Mouse (Mus musculus) thymus, adult 18-20 months (tissue): ENCODE measurements around the gene Edil3.

Source experiments
- DNase-seq, 2 experiments: peaks; one replicate each; pipeline ENCODE4 v3.0.0; 2022; ENCODE audit warnings: mixed read lengths in 2 of 2

The Edil3 gene

DNA sequence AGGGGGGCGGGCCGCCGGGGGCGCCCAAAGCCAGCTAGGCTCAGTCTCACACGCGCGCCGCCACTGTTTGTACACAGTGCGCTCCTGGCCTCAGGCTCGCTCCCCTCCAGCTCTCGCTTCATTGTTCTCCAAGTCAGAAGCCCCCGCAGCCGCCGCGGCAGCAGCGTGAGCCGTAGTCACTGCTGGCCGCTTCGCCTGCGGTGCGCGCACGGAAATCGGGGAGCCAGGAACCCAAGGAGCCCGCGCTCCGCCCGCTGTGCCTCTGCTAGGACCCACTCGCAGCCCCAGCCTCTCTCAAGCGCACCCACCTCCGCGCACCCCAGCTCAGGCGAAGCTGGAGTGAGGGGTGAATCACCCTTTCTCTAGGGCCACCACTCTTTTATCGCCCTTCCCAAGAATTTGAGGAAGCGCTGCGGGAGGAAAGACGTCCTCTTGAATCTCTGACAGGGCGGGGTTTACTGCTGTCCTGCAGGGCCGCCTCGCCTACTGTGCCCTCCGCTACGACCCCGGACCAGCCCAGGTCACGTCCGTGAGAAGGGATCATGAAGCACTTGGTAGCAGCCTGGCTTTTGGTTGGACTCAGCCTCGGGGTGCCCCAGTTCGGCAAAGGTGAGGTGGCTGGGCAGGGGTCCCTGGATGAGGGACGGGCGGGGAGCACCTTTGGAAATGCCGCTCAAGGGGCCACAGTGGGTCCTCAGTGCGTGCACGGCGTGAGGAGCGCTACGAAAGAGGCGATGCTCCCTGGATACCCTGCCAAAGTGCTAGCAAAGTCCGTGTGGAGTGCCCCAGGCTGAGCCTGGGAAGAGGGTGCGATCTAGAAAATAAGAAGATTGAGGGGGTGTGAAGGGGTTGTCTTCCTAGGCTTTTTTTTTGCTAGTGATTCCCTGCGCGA is at the start of gene Edil3:
TSS of gene Edil3 (plus strand) at position 33 of the 892 bp plus-strand sequence.
- DNase-seq: no peak

DNA sequence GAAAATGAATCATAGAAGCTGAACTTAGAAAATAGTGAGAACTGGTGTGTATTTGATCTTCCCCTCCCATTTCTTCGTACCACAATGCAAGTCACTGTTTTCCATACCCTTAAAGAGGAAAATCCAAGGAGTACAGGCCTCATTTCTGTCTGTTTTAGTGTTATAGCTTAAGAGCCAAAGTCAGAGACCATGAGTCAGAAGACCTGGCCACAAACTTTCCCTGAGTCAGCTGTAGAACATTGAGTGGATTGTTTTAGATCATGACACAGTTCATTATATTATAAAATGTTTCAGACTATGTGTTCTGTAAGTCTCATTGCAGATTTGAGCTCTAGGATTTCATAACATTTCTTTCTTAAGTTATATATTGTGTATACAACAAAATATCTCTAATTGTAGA is 22.1 kb upstream of the Edil3 start:
- DNase-seq: no peak

DNA sequence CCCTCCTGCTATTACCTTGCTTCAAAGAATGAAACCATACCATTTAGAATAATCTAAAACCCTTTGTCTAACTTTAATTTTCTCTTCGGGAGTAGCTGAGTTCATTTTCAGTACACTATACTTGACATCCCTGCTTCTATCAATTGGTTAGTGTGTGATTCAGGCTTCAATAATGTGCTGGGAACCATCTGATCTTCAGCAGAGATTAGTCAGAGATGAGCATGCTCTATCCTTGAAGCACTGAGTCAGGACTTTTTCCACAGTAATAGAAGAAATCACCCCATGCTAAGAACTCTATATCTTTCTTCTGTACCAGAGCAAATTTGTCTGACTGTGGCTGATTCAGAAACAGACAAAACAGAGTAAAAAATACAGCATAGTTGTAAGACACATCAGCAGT is 20.3 kb upstream of the Edil3 start:
- DNase-seq: no peak

DNA sequence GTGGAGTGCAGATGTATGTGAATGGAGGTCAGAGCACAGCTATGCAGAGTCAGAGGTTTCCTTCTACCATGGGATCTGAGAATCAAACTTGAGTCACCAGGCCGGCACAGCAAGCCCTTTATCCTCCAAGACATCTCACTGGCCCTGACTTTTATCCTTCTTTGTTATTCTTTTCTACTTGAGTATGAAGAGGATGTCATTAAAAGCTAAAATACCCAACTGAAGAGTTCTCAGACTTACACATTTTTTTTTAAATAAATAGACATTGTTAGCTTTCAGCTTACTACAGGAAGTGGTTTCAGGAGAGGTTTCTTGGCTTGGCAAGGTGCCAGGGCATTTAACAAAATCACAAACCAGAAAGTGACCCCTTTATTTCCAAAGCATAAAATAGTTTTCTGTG is 15.4 kb upstream of the Edil3 start:
- no peak for DNase-seq

DNA sequence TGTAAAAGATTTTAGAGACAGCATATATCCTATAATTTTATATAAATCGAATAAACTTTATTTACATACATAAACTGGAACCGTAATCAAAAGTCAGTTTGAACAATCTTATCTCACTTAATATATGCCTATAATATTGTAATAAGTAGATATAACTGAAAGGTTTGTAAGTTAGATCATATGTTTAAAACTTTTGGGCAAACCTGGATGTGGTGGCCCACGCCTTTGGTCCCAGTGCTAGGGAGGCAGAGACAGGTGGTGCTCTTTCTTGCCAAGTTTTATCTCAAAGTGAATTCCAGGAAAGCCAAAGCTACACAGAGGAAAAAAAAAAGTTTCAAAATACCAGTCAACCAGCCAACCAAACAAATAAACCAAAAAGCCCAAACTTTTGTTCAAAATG is 15.0 kb upstream of the Edil3 start:
- DNase-seq: no peak

DNA sequence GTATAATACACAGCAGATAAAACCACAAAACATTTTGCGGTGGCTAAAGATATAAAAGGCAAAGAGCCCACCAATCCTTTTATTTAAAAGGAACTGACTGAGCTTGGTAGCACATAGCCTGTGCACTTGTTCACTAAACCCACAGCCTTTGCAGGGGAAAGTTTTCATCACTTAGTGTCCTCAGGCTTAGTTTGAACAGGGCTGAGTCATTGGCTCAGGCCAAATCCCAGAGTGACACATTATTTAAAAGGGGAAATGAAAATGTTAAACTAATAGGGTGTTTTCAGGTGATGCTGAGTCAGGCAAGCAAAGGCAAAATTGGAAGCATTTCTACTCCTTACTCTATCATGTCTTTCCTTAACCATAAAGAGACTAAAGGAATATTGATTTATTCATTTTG is 11.2 kb upstream of the Edil3 start:
- no peak for DNase-seq

DNA sequence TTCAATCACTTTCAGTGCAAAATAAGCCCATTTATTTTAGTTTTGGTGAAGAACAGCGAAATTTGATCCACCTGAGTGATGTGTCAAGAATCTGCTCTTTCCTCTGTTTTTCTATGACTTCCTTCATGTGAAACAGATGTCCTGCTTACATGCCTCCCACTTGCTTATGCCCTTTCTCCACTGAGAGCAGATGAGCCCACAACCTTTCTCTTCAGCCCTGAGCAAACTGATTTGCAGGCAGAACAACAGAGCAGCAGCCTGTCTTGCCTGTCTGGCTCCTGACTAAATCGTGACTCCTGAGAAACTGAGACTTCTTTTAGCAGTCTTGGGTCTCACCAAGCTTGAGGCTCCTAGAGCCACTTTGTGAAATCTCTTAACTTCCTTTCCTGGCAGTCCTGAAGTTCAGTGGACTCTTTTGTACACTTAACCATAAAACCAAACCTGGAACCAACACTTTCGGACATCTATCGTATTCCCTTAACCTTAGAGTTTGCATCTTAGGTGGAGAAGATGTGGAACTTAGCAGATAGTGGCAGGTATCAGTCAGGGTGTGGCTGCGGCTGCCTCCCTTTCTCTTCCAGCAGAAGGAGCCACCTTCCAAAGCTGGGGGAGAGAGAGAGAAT is 475 bp upstream of the Edil3 start:
- DNase-seq: no peak

DNA sequence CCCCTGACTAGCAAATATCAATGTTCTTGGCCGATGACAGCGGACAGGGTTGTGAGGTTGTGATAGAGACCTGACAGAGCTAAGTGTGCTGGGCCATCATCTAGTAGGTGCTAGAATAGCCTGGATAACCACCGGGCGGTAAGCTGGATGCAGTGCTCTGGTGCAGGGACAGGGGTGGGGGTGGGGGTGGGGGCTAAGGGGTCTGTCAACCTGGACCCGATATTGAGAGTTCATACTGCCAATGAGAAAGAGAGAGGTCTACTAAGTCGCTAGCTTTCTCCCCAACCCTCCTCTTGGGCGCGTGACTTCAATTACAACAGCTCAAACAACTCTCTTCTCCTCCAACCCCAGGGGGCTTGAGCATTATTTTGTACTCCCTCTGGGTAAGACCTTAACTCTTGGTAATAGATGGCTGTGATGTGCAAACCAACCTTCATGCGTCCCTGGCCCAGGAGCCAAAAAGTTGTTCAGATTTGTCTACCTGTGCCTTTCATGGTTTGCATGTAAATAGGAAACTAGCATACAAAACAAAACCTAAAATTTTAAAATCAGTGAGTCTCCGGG is 1.1 kb downstream of the Edil3 start:
- no peak for DNase-seq

DNA sequence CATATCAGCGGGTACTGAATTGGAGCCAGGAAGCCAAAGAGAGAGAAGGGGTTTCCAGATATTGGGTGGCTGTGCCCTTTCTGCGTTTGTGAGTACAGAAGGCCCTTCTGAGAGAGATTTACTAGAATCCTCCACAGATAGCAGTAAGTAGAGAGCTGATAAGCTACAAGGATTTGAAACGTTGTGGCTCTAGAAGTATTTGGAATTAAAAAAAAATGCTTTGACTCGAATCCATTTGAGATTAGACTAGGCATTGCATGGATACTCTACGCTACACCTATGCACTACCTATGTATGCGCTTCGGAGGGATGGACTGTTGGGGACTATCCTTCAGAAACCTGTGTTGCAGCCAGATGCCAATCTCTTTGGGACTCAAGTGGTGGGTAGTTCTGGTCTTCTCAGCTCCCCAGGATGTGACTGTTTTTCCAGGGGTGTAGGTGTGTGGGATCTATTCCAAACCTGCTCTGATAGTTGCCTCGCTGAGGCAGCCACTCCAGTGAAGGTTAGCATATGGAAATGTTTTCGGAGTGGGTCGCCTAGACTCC is 1.8 kb downstream of the Edil3 start:
- DNase-seq: no peak

DNA sequence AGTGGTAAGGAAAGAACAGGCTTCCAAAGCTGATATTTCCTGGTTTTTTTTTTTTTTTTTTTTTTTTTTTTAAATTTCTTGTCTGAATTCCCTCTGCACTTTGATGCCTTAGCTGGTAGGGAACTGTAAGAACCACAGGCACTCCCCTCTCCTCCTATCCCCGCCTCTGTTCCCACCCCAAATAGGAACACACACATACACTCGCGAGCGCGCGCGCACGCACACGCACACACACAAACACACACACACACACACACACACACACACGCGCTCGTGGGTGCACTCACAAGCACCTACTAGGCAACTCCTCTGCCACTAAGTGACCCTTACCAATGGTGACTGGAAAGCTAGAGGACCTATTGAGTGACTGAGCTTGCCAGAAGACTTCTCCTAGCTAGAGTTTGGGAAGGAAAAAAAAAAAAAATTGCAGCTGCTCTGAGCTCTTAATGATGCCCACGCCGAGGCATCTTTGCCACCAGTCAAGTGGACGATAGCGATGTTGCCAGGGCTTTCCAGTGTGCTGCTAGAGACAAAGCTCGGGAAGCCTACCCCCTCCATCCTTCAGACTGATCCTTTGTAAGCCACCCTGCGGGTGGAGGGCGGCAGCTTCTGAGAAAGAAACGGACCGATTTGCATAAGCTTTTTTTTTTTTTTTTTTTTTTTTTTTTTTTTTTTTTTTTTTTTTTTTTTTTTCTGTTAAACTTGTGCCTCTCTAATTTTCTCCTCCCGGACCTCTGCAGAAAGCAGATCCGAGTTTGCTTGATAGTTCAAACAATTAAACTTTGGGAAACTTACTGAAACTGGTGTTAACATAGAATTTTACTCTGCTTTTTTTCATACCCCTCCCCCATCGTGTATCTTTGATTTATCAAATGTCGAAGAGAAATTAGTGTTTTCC is 2.5 kb downstream of the Edil3 start:
- DNase-seq: no peak

DNA sequence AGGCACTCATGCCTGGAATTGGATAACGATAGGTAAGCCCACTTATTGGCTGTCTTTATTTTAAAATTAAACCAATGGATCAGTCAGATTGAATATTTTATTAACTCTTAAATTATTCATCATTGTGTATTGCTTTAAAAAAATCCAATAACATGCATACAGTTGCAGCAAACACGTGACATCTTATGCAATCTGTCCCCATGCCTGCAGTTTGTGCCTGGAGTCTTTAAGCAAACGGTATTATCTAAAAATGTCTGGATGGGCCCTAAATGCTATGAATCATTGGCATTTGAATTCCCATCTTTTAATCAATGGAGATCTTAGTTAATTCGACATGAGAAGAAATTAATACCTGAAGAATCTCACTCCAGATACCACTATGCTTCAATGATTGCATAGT is 3.2 kb downstream of the Edil3 start:
- no peak for DNase-seq

DNA sequence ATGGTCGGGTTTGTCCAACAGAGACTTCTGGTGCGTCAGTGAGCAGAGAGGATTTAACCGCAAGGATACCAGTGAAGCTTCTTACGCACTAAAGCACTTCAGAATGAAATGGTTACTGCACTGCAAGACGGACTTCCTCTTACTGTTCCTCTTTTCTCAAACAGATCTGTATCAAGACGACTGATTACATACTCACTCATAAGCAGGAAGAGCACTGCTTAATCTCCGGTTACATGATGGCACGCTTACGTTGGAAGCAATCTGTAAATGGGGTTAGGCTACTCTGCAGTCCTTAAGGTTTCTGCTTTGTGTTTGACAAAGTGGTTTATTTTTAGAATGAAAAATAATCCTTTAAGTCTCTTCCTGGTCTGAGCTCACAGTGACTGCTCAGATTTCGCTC is 7.1 kb downstream of the Edil3 start:
- DNase-seq: no peak

DNA sequence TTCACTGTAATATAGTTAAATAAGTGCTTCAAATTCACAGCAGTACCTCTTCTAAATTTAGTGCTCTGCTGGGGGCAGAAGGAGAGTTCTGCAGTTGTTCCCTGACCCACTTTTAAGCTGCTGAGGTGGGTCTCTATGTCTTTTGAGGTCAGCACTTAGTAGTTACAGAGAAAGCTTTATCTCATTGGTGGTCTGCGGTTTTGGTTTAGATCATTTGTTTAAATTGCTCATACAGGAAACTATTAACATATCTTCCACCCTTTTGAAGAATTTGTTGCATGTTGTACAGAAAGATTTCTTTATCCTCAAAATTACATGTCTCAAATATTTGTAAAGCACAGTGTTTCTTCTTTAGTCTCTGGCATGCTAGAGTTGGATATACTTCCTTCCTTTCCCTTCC is 12.5 kb downstream of the Edil3 start:
- no peak for DNase-seq

DNA sequence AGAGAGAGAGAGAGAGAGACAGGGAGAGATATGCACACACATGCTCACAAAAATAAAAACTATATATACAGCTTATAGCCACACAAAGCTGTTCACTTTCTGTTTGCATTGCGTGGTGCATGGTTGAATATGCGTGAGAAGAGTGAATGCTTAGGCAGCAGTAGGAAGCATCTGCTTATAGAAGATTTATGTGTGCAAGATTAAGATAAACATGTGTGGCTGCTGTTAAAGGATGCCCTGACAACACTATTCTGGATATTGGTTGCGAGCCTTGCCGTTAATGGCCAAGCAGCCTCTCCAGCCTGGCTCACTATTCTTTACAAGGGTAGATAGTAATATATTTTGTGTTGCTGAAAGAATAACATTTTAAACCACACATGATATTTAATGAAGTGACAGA is 28.5 kb downstream of the Edil3 start:
- no peak for DNase-seq

DNA sequence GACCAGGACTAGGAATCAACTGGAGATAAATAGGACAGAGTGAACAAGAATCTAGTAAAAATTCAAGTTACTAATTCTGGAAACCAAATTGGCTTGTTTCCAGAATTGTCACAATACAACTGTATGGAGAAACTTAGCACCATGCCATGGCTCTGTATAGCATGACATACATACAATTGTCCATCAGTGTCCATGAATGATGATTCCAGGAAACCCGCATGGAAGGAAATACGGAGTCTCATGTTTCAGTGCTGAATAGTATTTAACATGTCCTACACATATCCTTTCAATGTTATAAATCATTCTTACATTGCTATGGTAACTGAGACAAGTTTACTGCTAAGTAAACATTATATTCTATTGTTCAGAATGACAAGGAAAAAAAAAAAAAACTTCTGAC is 58.7 kb downstream of the Edil3 start:
- DNase-seq: no peak

DNA sequence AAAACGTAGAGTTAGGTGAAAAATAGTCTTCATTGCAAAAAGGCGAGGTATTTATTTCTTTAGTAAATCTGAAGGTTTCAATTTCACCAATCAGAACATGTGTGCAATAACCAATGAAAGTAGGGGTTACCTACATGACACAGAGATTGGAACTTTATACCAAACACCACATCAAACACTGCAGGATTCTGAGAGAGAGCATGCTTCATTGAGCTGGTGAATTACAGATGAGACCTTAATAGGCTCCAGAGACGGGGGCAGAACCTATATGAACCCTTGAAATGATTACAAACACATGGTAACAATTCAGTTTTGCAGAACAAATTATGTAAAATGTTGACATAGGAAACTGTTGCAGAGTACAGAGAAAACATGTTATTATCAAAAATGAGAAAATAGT is 69.5 kb downstream of the Edil3 start:
- DNase-seq: no peak

DNA sequence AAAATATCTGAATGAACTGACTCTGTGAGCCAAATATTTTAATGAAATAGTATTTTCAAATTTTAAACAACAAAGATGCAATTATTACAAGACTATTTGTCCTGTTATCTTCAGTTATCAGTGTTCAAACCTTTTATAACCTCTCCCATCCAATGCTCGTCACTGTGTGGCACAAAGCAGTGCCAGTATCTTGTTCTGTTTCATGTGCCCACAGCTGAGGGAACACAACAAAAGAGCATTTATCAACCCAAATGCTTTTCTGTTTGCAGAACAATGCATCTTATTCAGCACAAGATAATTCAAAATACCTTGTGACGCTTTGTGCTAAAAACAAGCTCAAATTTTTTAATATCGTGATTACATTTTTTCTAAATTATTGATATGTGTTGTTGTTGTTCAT is 78.8 kb downstream of the Edil3 start:
- no peak for DNase-seq

DNA sequence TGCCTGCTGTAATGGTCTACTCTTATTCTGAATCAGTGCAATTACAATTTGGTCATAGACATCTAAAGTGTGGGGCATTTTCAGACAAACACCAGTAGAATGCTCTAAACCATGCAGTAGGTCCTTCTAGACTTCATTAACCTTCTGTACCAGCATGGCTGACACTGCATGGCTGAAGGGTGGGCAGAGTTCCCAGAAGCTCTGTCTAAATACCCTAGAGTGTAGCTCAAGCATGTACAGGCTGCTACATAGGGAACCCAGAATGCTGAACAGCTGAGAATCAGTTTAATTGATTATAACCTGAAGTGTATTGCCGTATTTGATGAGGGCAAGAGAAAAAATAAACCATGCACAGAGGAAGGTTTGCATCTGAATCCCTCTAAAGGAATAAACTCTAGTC is 86.1 kb downstream of the Edil3 start:
- DNase-seq: no peak

DNA sequence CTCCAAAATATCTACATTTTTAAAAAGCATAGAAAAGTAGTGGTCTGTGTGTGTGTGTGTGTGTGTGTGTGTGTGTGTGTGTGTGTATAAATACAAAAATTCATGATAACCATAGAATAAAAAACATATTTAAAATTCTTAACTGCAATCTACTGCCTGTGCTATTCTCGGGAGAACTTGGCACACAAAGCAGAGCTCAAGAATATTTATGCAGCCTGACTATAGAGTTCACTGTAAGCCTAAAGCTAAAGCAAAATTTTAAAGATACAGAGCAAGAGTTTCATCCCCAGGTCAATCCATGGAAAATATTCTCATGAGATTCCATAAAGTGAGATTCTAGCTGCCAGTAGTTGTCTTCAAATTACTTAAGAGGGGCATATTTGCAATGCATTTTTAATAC is 86.9 kb downstream of the Edil3 start:
- DNase-seq: no peak

DNA sequence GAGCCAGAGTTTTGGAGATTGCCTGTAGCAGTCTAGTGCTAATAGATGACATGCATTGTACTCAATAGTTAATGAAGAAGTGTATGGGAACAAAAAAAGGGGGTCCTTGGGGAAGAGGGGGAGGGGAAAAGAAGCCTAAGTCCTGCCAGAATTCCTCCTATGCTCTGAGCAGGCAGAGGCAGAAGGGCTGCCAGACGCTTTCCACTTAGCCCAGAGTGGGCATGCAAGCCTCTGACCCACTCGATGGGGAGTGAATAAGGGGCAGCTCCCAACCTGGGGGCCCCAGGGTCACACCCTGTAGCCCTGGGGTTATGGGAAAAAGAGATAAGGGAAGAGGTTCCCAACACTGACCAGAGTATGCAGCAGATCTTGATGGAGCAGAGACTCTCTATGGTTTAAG is 95.2 kb downstream of the Edil3 start:
- DNase-seq: no peak

DNA sequence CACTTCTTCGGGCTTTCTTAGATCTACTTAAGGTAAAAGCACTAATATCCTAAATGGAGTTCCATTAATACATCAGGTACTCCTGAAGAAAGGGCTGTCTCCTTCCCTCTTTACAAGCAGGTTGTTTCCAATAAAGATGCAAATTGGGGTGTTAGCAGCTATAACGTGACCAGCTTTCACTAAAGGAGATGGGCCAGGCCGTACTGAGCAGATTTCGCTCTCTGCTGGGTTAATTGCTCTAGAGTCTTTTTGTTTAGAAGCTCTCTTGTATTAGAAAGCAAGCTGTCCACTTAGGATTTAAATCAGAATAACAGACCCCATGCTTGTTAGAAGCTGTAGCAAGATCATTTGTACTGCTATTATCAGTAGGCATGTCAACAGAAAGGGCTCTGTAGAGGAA is 108.4 kb downstream of the Edil3 start:
- no peak for DNase-seq

DNA sequence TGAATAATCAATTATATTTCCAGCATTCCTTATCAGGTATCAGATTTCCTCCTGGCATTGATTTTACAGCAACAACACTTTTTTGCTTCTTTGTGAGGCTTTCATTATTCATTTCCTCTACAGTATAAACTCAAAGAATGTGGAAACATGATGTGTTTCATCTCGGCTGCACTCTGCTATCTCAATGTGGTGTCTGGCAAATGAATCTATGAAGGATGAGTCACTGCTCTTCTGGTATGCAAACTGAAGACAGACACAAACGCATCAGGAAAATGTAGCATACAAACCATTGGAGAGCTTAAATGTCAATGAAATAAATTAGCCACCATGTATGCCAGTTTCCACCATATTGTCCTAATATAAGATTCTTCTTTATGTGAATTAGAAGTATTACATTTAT is 117.3 kb downstream of the Edil3 start:
- DNase-seq: no peak

DNA sequence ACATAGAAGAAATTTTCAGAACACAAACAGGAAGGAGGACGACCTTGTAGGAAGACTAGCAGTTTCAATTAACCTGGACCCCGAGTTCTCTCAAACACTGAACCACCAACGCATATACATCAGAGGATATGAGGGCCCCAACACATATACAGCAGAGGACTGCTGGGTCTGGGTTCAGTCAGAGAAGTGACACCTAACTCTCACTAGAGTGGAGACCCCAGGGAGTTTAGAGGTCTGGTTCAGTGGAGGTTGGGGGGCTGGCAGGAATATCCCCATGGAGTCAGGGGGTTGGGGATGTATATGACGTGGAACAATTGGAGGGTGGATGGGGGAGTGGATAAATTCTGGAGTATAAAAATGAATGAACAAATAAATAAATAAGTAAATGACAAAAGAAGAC is 151.1 kb downstream of the Edil3 start:
- DNase-seq: no peak
